Mouse (Mus musculus): Measurements from ENCODE around the gene Spred1. TPM values are rescaled to one million over a fixed set of nuclear protein-coding genes. Genes with fewer than 3 reads are reported as not detected.

The Spred1 gene
- 50.0 and 57.1 TPM in 2 replicates for total RNA-seq (2014; rRNA removed)
- 15.3 and 15.5 TPM in 2 replicates for polyA plus RNA-seq (2015; fragmentation: Nextera tagmentation; extraction: Ambion mirVana)

DNA sequence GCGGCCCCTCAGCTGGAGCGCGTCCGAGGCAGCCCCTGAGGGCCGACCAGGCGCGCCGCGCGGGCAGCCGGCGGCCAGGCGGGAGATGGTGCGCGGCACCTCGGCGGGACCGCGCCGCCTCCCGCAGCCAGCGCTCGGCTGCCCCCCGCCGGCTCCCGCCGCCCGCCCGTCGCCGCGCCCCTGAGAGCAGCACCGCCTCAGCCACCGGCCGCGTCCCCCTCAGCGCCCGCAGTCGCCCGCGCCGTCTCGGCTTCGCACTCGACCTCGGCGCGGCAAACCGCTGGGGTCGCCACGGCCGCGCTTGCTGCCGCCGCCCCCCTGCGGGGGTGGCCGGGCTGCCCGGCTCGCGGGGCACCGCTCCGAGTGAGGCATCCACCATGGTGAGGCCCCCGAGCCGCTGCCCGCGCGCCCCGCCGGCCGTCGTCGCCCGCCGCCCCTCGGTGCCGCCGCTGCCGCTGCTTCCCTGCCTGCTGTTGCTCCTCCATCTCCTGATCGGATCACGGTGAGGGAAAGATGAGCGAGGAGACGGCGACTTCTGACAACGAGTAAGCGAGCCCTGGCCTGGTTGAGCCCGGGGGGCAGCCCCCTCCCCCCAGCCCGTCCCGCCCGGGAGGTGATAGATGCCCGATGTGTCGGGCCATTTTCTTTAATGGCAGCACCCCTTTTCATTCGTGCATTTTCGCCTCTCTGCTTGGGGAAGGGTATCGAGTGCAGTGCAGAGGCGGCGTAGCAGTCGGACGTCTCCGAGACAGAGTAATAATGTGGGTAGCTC is at the start of gene Spred1:
Gene Spred1 (plus strand): TSS at position 163 of the 772 bp plus-strand sequence.
- TF ChIP-seq CTCF (IDR thresholded peaks at IDR 0.05; ENCODE audit: low read depth): no peak
- no peaks in the 10 kb centered on the region for H3K9me3 ChIP-seq (ENCODE audit: low read length)
- under 1% methylated on average over 41 of the region's 99 CpGs for WGBS
- H3K27me3 ChIP-seq (ENCODE audit: insufficient read depth, low read length): no peaks in the 10 kb centered on the region
- H3K4me2 ChIP-seq (ENCODE audit: low read depth, low read length): peak within 1 kb of the TSS; percentile 66
- 0 out of 2 replicates have a peak, but pooled peaks have one; percentile 1 for ATAC-seq
- H3K9ac ChIP-seq (replicated peaks; ENCODE audit: low read length): peak within 1 kb of the TSS; percentile 100
- H3K4me1 ChIP-seq (ENCODE audit: insufficient read depth, low read length): 0 out of 2 replicates have a peak, but pooled peaks cover 10% of the 10 kb centered on the region
- H3K27ac ChIP-seq: peak within 1 kb of the TSS; percentile 99
- H3K36me3 ChIP-seq (ENCODE audit: insufficient read depth, low read length): no peaks in the 10 kb centered on the region
- peak; percentile 21 for DNase-seq (ENCODE audit: low spot score)
- H3K4me3 ChIP-seq (ENCODE audit: low read length): peak within 1 kb of the TSS; percentile 98

GRCm38 (mm10) chr2:117071596-117071995 is 49.6 kb upstream of the Spred1 start:
- no peaks in the 10 kb centered on the region for H3K36me3 ChIP-seq (ENCODE audit: insufficient read depth, low read length)
- no peaks in the 10 kb centered on the region for H3K4me1 ChIP-seq (ENCODE audit: insufficient read depth, low read length)
- H3K9me3 ChIP-seq (ENCODE audit: low read length): no peaks in the 10 kb centered on the region
- WGBS: 83% methylated on average over 3 of the region's 3 CpGs
- no peaks in the 10 kb centered on the region for H3K27me3 ChIP-seq (ENCODE audit: insufficient read depth, low read length)
- no peak for TF ChIP-seq CTCF (IDR thresholded peaks at IDR 0.05; ENCODE audit: low read depth)
- DNase-seq (ENCODE audit: low spot score) (no peak), ATAC-seq (no peak)
- no peak overlapping the region for H3K4me2 ChIP-seq (ENCODE audit: low read depth, low read length)
- H3K9ac ChIP-seq (replicated peaks; ENCODE audit: low read length): no peak overlapping the region
- no peak overlapping the region for H3K4me3 ChIP-seq (ENCODE audit: low read length)
- H3K27ac ChIP-seq: no peak overlapping the region

- no peaks in the 10 kb centered on the region for H3K9me3 ChIP-seq (ENCODE audit: low read length)
- no peaks in the 10 kb centered on the region for H3K36me3 ChIP-seq (ENCODE audit: insufficient read depth, low read length)
- DNase-seq (ENCODE audit: low spot score): no peak
- H3K9ac ChIP-seq (replicated peaks; ENCODE audit: low read length): no peak overlapping the region
- TF ChIP-seq CTCF (IDR thresholded peaks at IDR 0.05; ENCODE audit: low read depth): no peak
- H3K4me2 ChIP-seq (ENCODE audit: low read depth, low read length): no peak overlapping the region
- H3K27me3 ChIP-seq (ENCODE audit: insufficient read depth, low read length): no peaks in the 10 kb centered on the region
- 71% methylated on average over 2 of the region's 2 CpGs for WGBS
- H3K4me1 ChIP-seq (ENCODE audit: insufficient read depth, low read length): no peaks in the 10 kb centered on the region
- H3K4me3 ChIP-seq (ENCODE audit: low read length): no peak overlapping the region
- no peak for ATAC-seq
- H3K27ac ChIP-seq: no peak overlapping the region
Observed at GRCm38 (mm10) chr2:117078711-117079110, 42.5 kb upstream of the Spred1 start.

- Histone ChIP-seq H3K9ac (replicated peaks; ENCODE audit: low read length) (no peak overlapping the region), H3K4me3 (ENCODE audit: low read length) (no peak overlapping the region), H3K9me3 (ENCODE audit: low read length) (no peaks in the 10 kb centered on the region), H3K36me3 (ENCODE audit: insufficient read depth, low read length) (no peaks in the 10 kb centered on the region), H3K4me1 (ENCODE audit: insufficient read depth, low read length) (no peaks in the 10 kb centered on the region), H3K27me3 (ENCODE audit: insufficient read depth, low read length) (no peaks in the 10 kb centered on the region), H3K27ac (no peak overlapping the region), H3K4me2 (ENCODE audit: low read depth, low read length) (no peak overlapping the region)
- 65% methylated on average over 5 of the region's 5 CpGs for WGBS
- no peak for TF ChIP-seq CTCF (IDR thresholded peaks at IDR 0.05; ENCODE audit: low read depth)
- peak; percentile 42 for DNase-seq (ENCODE audit: low spot score)
- ATAC-seq: peak; percentile 61; the same call in 1 of the 2 replicates
Observed at GRCm38 (mm10) chr2:117079621-117080020, 41.6 kb upstream of the Spred1 start.

DNA sequence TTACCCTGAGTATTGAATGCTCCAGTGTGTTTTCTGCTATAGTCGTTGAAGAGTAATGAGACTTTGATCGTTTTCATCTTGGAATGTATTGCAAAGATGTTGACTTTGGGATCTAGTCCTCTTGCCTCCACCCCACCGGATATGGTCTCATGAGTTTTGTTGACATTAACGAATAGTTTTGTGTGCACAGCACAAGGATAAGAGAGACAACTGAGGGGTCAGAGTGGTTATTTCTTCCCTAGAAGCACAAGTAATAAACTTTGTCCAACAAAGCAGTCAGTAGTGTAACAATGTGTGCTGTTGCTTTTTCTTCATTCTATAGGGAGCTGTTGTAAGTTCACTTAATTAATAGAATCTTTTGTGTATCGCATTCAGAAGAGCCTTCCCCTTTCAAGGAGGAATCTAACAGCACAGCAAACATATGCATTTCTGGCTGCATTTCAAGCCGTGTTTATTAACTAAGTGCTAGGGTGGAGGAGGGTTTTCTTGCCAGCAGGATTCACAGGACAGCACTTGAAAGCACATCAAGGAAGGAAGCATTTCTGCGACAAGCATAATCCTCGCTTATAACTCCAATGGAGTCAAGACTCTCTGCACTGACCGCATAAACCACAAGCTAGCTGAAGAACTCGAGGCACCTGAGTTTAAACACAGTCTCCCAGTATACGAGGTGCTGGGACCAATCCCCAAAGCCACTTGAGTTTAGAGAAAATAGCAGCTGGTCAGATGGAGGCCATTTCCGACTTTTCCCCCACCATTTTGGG is 35.0 kb upstream of the Spred1 start:
- Histone ChIP-seq H3K9ac (replicated peaks; ENCODE audit: low read length) (no peak overlapping the region), H3K27me3 (ENCODE audit: insufficient read depth, low read length) (no peaks in the 10 kb centered on the region), H3K9me3 (ENCODE audit: low read length) (no peaks in the 10 kb centered on the region), H3K4me3 (ENCODE audit: low read length) (no peak overlapping the region), H3K4me1 (ENCODE audit: insufficient read depth, low read length) (no peaks in the 10 kb centered on the region), H3K36me3 (ENCODE audit: insufficient read depth, low read length) (no peaks in the 10 kb centered on the region), H3K27ac (no peak overlapping the region), H3K4me2 (ENCODE audit: low read depth, low read length) (no peak overlapping the region)
- 58% methylated on average over 12 of the region's 12 CpGs for WGBS
- TF ChIP-seq CTCF (IDR thresholded peaks at IDR 0.05; ENCODE audit: low read depth): no peak
- no peak for ATAC-seq
- DNase-seq (ENCODE audit: low spot score): peak; percentile 32

DNA sequence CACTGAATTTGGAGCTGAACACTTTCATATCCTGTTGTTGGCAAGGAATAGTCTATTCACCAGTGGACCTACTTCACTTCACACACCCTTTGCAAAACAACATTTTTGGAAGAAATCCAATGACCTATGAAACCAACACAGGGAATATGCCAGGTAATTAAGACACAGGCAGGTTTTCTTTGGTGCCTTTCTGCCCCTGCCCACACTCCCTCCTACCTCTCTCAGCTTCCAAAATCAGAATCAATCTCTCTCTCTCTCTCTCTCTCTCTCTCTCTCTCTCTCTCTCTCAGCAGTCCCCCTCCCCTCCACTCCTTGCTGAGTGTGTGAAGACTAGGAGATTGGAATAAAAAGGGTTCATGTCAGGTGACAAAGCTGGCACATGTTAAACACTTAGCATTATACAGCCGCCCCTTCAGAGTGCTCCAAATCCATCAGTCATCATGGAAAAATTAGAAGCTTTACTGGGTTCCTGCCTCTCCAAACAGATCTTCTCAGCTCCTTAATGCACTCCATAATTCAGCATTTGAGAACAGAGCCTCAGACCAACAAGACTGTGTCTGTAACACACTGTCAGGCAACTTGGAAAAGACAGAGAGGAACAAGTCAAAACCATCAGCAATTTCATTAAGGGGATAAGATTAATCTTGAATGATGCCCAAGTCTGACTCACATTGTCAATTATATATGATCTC is 34.3 kb upstream of the Spred1 start:
- Histone ChIP-seq H3K9ac (replicated peaks; ENCODE audit: low read length) (no peak overlapping the region), H3K27ac (no peak overlapping the region), H3K4me2 (ENCODE audit: low read depth, low read length) (no peak overlapping the region), H3K36me3 (ENCODE audit: insufficient read depth, low read length) (no peaks in the 10 kb centered on the region), H3K4me1 (ENCODE audit: insufficient read depth, low read length) (no peaks in the 10 kb centered on the region), H3K27me3 (ENCODE audit: insufficient read depth, low read length) (no peaks in the 10 kb centered on the region), H3K9me3 (ENCODE audit: low read length) (no peaks in the 10 kb centered on the region), H3K4me3 (ENCODE audit: low read length) (no peak overlapping the region)
- DNase-seq (ENCODE audit: low spot score) (no peak), ATAC-seq (no peak)
- no peak for TF ChIP-seq CTCF (IDR thresholded peaks at IDR 0.05; ENCODE audit: low read depth)
- WGBS: 73% methylated on average over 1 of the region's 1 CpGs

Measured in hindbrain, postnatal 0 days (tissue).